ENCODE assay signal across 8 mouse cellular contexts in the genomic region with DNA sequence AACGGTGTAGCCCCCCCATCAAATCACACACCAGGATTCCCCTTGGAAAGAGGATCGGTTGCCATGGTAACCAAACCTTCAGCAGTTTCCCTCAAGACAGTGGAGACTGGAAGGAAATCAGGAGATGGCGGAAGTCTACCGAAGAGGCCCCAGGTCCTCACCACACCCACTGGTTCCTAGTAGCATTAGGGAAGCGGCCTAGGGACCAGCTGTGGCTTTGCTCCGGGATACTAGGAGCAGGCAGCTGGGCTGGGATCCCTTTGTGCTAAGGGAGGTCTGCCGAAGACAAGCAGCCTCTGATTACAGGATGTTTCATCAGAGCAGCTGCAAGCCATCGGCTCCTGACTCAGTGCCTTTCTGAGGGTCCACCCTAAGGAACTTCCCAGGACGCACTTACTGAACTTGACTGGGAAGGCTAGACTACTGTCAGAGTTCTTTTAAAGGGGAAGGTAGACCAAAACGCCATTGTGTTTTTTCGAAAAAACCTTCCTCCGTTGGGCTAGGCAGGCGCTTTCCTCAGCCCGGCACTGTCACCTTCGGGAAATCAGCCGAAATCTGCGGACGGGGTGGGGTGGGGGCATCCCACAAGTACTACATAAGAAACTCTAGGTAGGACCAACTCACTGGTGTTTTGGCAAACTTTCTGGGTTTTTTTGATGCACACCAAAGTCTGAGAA.
DNase-seq lines count a peak whose midpoint lies in the region; ATAC-seq and TF ChIP-seq lines count a peak whose summit lies in the region.

No protein-coding gene starts in this region.

- H3K4me3 ChIP-seq in intestine, embryonic 14.5 days (ENCODE audit: low read depth, low read length) = no peak overlapping the region
- H3K4me3 ChIP-seq in intestine, postnatal 0 days (ENCODE audit: low read depth, low read length) = no peak overlapping the region
- no peak overlapping the region for H3K4me3 ChIP-seq in embryonic facial prominence, embryonic 11.5 days (ENCODE audit: low read depth, low read length)
- H3K4me3 ChIP-seq in heart, embryonic 10.5 days = peak overlapping the region; percentile 23; the same call in 1 of the 2 replicates
- no peak overlapping the region for H3K4me3 ChIP-seq in midbrain, embryonic 16.5 days (ENCODE audit: low read depth, low read length)

- H3K4me1 ChIP-seq in intestine, embryonic 14.5 days (replicated peaks; ENCODE audit: control insufficient read depth, insufficient read depth, low read length) = peaks cover 16% of the 10 kb centered on the region
- H3K4me1 ChIP-seq in intestine, postnatal 0 days (replicated peaks; ENCODE audit: control insufficient read depth, insufficient read depth, low read length) = no peaks in the 10 kb centered on the region
- H3K4me1 ChIP-seq in embryonic facial prominence, embryonic 11.5 days (ENCODE audit: control insufficient read depth, insufficient read depth, low read length) = no peaks in the 10 kb centered on the region; the same call in 1 of the 2 replicates
- H3K4me1 ChIP-seq in heart, embryonic 10.5 days = 0 out of 2 replicates have a peak, but pooled peaks cover 9% of the 10 kb centered on the region
- H3K4me1 ChIP-seq in midbrain, embryonic 16.5 days (ENCODE audit: control insufficient read depth, insufficient read depth, low read length) = peaks cover 12% of the 10 kb centered on the region

- no peak for TF ChIP-seq CTCF in intestine, postnatal 0 days (IDR thresholded peaks at IDR 0.05; ENCODE audit: low read depth)

- peak; percentile 64 for DNase-seq in intestine, embryonic 14.5 days (ENCODE audit: low spot score)
- DNase-seq in embryonic facial prominence, embryonic 11.5 days (ENCODE audit: low spot score) = peak; percentile 65
- DNase-seq in heart, embryonic 10.5 days (ENCODE audit: low spot score) = peak; percentile 80
- peak; percentile 59 for DNase-seq in kidney, postnatal 14 days
- DNase-seq in ovary, postnatal 14 days (ENCODE audit: low spot score) = no peak
- DNase-seq in cerebellum, adult 9-10 months = no peak

- peak overlapping the region; percentile 39; the same call in 1 of the 2 replicates for H3K27ac ChIP-seq in intestine, embryonic 14.5 days (ENCODE audit: low read depth)
- H3K27ac ChIP-seq in intestine, postnatal 0 days (ENCODE audit: low read depth, low read length) = no peak overlapping the region
- H3K27ac ChIP-seq in embryonic facial prominence, embryonic 11.5 days (replicated peaks; ENCODE audit: low read depth, low read length) = no peak overlapping the region; the same call in 1 of the 2 replicates
- H3K27ac ChIP-seq in heart, embryonic 10.5 days = peak overlapping the region; percentile 49; the same call in 1 of the 2 replicates
- peak overlapping the region; percentile 45 for H3K27ac ChIP-seq in midbrain, embryonic 16.5 days (ENCODE audit: low read length)

- H3K27me3 ChIP-seq in intestine, embryonic 14.5 days (replicated peaks; ENCODE audit: control insufficient read depth, insufficient read depth, low read length) = no peaks in the 10 kb centered on the region
- H3K27me3 ChIP-seq in intestine, postnatal 0 days (replicated peaks; ENCODE audit: control insufficient read depth, insufficient read depth, low read length) = peaks cover 7% of the 10 kb centered on the region; the same call in 1 of the 2 replicates
- no peaks in the 10 kb centered on the region for H3K27me3 ChIP-seq in embryonic facial prominence, embryonic 11.5 days (ENCODE audit: control insufficient read depth, insufficient read depth, low read length)
- H3K27me3 ChIP-seq in heart, embryonic 10.5 days (ENCODE audit: insufficient read depth, poor library complexity, severe bottlenecking) = peaks cover 29% of the 10 kb centered on the region
- H3K27me3 ChIP-seq in midbrain, embryonic 16.5 days (ENCODE audit: control insufficient read depth, insufficient read depth, low read depth, low read length) = no peaks in the 10 kb centered on the region

- ATAC-seq in intestine, embryonic 14.5 days (replicated peaks; ENCODE audit: low FRiP score, low TSS enrichment, low read depth) = peak; percentile 83
- ATAC-seq in intestine, postnatal 0 days = no peak
- peak; percentile 56; the same call in 1 of the 2 replicates for ATAC-seq in embryonic facial prominence, embryonic 11.5 days (replicated peaks; ENCODE audit: insufficient number of reproducible peaks, low FRiP score, low TSS enrichment, low read depth)
- ATAC-seq in midbrain, embryonic 16.5 days = peak; percentile 72

- no peaks in the 10 kb centered on the region for H3K9me3 ChIP-seq in intestine, embryonic 14.5 days (ENCODE audit: control insufficient read depth, low read length)
- no peaks in the 10 kb centered on the region for H3K9me3 ChIP-seq in intestine, postnatal 0 days (ENCODE audit: control insufficient read depth)
- H3K9me3 ChIP-seq in embryonic facial prominence, embryonic 11.5 days (replicated peaks; ENCODE audit: control insufficient read depth, low read length) = no peaks in the 10 kb centered on the region
- no peaks in the 10 kb centered on the region for H3K9me3 ChIP-seq in heart, embryonic 10.5 days
- no peaks in the 10 kb centered on the region for H3K9me3 ChIP-seq in midbrain, embryonic 16.5 days (replicated peaks; ENCODE audit: control insufficient read depth, low read length, poor library complexity, severe bottlenecking)

- 31% methylated on average over 18 of the region's 18 CpGs for WGBS in intestine, embryonic 14.5 days
- WGBS in intestine, postnatal 0 days = 39% methylated on average over 18 of the region's 18 CpGs
- WGBS in embryonic facial prominence, embryonic 11.5 days = 28% methylated on average over 18 of the region's 18 CpGs
- WGBS in heart, embryonic 10.5 days = 25% methylated on average over 18 of the region's 18 CpGs
- WGBS in midbrain, embryonic 16.5 days = 24% methylated on average over 18 of the region's 18 CpGs

- H3K36me3 ChIP-seq in intestine, embryonic 14.5 days (ENCODE audit: control insufficient read depth, insufficient read depth, low read length) = no peaks in the 10 kb centered on the region
- H3K36me3 ChIP-seq in intestine, postnatal 0 days (ENCODE audit: control insufficient read depth, insufficient read depth) = no peaks in the 10 kb centered on the region
- no peaks in the 10 kb centered on the region for H3K36me3 ChIP-seq in embryonic facial prominence, embryonic 11.5 days (replicated peaks; ENCODE audit: control insufficient read depth, insufficient read depth, low read depth, low read length)
- no peaks in the 10 kb centered on the region for H3K36me3 ChIP-seq in heart, embryonic 10.5 days
- H3K36me3 ChIP-seq in midbrain, embryonic 16.5 days (ENCODE audit: control insufficient read depth, insufficient read depth, low read length) = no peaks in the 10 kb centered on the region

- peak overlapping the region; percentile 1; the same call in 1 of the 2 replicates for H3K4me2 ChIP-seq in intestine, embryonic 14.5 days (ENCODE audit: low read length)
- no peak overlapping the region for H3K4me2 ChIP-seq in intestine, postnatal 0 days (replicated peaks; ENCODE audit: low read depth)
- H3K4me2 ChIP-seq in embryonic facial prominence, embryonic 11.5 days (ENCODE audit: low read depth, low read length) = no peak overlapping the region
- peak overlapping the region; percentile 34 for H3K4me2 ChIP-seq in midbrain, embryonic 16.5 days (ENCODE audit: low read length)

- no peak overlapping the region for H3K9ac ChIP-seq in intestine, embryonic 14.5 days (ENCODE audit: low read length)
- no peak overlapping the region for H3K9ac ChIP-seq in intestine, postnatal 0 days (ENCODE audit: low read depth, low read length)
- no peak overlapping the region for H3K9ac ChIP-seq in embryonic facial prominence, embryonic 11.5 days (replicated peaks; ENCODE audit: low read length)
- H3K9ac ChIP-seq in midbrain, embryonic 16.5 days (ENCODE audit: low read depth, low read length) = no peak overlapping the region

Comparison
In these comparisons a context has a peak if more than half of its experiments do, and no peak if none do; other contexts are left out.
1. H3K27ac ChIP-seq: peak in intestine, embryonic 14.5 days (single experiment), heart, embryonic 10.5 days (single experiment) and midbrain, embryonic 16.5 days (single experiment); none in intestine, postnatal 0 days (single experiment) and embryonic facial prominence, embryonic 11.5 days (single experiment).
2. H3K4me2 ChIP-seq: peak in intestine, embryonic 14.5 days (single experiment) and midbrain, embryonic 16.5 days (single experiment); none in intestine, postnatal 0 days (single experiment) and embryonic facial prominence, embryonic 11.5 days (single experiment).
3. DNase-seq: peak in intestine, embryonic 14.5 days (single experiment), embryonic facial prominence, embryonic 11.5 days (single experiment), heart, embryonic 10.5 days (single experiment) and kidney, postnatal 14 days (single experiment); none in ovary, postnatal 14 days (single experiment) and cerebellum, adult 9-10 months (single experiment).